Mouse (Mus musculus): ENCODE results near the gene Rpl18a.

Rpl18a gene

GRCm38 (mm10) chr8:70852595-70853231, 44.5 kb downstream of the Rpl18a start:
- DNase-seq: no peak

GRCm38 (mm10) chr8:70851837-70852236, 45.4 kb downstream of the Rpl18a start:
- DNase-seq: no peak

- no peak for DNase-seq
These were observed 46.3 kb downstream of the Rpl18a start for GRCm38 (mm10) chr8:70850947-70851346.

GRCm38 (mm10) chr8:70850132-70850845, 46.9 kb downstream of the Rpl18a start:
- DNase-seq: no peak

GRCm38 (mm10) chr8:70849333-70849990, 47.8 kb downstream of the Rpl18a start:
- DNase-seq: no peak

- no peak for DNase-seq
These were observed 50.6 kb downstream of the Rpl18a start for GRCm38 (mm10) chr8:70846371-70847154.

GRCm38 (mm10) chr8:70845108-70845507, 52.1 kb downstream of the Rpl18a start:
- DNase-seq: no peak

Data from right cerebral cortex, postnatal 4 days (tissue).